Comparison of ENCODE assay signal across 12 mouse cellular contexts in genomic region chr8:110508766-110509165, GRCm38 (mm10).
DNase-seq lines count a peak whose midpoint lies in the region.
"Had no signal": no experiment of that assay in that cellular context is flagged by ENCODE, and none has a peak within 500 bp of the region (broad histone marks: within the 10 kb centered on the region; RNA-seq: fewer than 3 reads in every experiment).

No protein-coding gene starts in this region.

- intact Hi-C loops in gastrocnemius, postnatal 14 days (cut with DNase I; ENCODE audit: low total_unique reads), result no loop called here

- DNase-seq in cerebellum, adult 18-20 months, result peak; percentile 18
- no peak for DNase-seq in cerebellum, adult 8-10 months
- DNase-seq in lung, postnatal 10 days, result peak; percentile 29
- no peak for DNase-seq in lung, postnatal 25 days (ENCODE audit: low spot score)
- peak; percentile 64 for DNase-seq in gastrocnemius, postnatal 14 days
- DNase-seq in skeletal muscle tissue, adult 2 months (ENCODE audit: low read depth, low spot score), result peak; percentile 21
- DNase-seq in right cerebral cortex, postnatal 36 days (ENCODE audit: low spot score in 2 of 2), result no peak
- DNase-seq: B cell, adult 2 months; kidney, postnatal 10 days; layer of hippocampus, adult 9-11 months; liver, embryonic 13.5 days; thymus, postnatal 25 days had no signal

Comparison
In these comparisons a context has a peak if more than half of its experiments do, and no peak if none do; other contexts are left out.
1. DNase-seq: peak in cerebellum, adult 18-20 months (2 of 2), lung, postnatal 10 days (single experiment), gastrocnemius, postnatal 14 days (single experiment) and skeletal muscle tissue, adult 2 months (single experiment); none in cerebellum, adult 8-10 months (single experiment), lung, postnatal 25 days (single experiment) and right cerebral cortex, postnatal 36 days (0 of 2).